Mouse (Mus musculus) small intestine, adult 2 months (tissue): Measurements from ENCODE around the gene Prkcg. TPM values are rescaled to one million over a fixed set of nuclear protein-coding genes. Genes with fewer than 3 reads are reported as not detected.

ENCODE experiments used
- H3K27ac ChIP-seq: fragments of 200-500 bp; 2 replicates; pipeline ENCODE4 v1.5.1; 2012; ENCODE audit warnings: low read depth, low read length, control low read depth, inconsistent platforms; ENCODE audit not compliant: insufficient read depth
- H3K27me3 ChIP-seq: fragments of 200-500 bp; 2 replicates; pipeline ENCODE4 v1.6.1; 2012; ENCODE audit warnings: mild to moderate bottlenecking, moderate library complexity, low read length, inconsistent platforms; ENCODE audit not compliant: control insufficient read depth, insufficient read depth
- H3K36me3 ChIP-seq: fragments of 200-500 bp; 2 replicates; pipeline ENCODE4 v1.6.1; 2012; ENCODE audit warnings: mild to moderate bottlenecking, low read length, control low read depth, inconsistent platforms; ENCODE audit not compliant: control insufficient read depth, insufficient read depth
- H3K4me1 ChIP-seq: fragments of 200-500 bp; 2 replicates; pipeline ENCODE4 v1.6.1; 2012; ENCODE audit warnings: low read length, inconsistent platforms, mixed read lengths; ENCODE audit not compliant: control insufficient read depth, insufficient read depth, insufficient read length
- H3K4me3 ChIP-seq: fragments of 200-500 bp; 2 replicates; pipeline ENCODE4 v1.5.1; 2012; ENCODE audit warnings: low read depth, mild to moderate bottlenecking, control low read depth, inconsistent platforms, low read length, moderate library complexity
- CTCF ChIP-seq: fragments of 200-500 bp; IDR thresholded peaks from 2 replicates; pipeline ENCODE4 v1.5.1; 2012; ENCODE audit warnings: low read depth, mild to moderate bottlenecking, control low read depth, inconsistent platforms, low read length, moderate library complexity, mixed read lengths; ENCODE audit not compliant: insufficient replicate concordance, insufficient read length; ENCODE audit errors: extremely low read depth
- POLR2A ChIP-seq: fragments of 200-500 bp; IDR thresholded peaks from 2 replicates; pipeline ENCODE4 v1.6.1; 2012; ENCODE audit warnings: low read depth, mild to moderate bottlenecking, control low read depth, inconsistent platforms, low read length, moderate library complexity
- WGBS: fragments of 180-500 bp; shearing (Covaris S2); methylation state at CpG from one replicate; pipeline ENCODE4 v1.1.7; 2018; 5-methylcytosine and 5-hydroxymethylcytosine counted together
- polyA plus RNA-seq: library from polyadenylated mRNA; depleted of rRNA; stranded (reverse); fragments of >200 nt; gene quantifications from 2 replicates; pipeline ENCODE4 v1.2.3, GENCODE M21; 2012; rRNA removed

The Prkcg gene
- 0.60 and 1.0 TPM in 2 replicates for polyA plus RNA-seq

DNA sequence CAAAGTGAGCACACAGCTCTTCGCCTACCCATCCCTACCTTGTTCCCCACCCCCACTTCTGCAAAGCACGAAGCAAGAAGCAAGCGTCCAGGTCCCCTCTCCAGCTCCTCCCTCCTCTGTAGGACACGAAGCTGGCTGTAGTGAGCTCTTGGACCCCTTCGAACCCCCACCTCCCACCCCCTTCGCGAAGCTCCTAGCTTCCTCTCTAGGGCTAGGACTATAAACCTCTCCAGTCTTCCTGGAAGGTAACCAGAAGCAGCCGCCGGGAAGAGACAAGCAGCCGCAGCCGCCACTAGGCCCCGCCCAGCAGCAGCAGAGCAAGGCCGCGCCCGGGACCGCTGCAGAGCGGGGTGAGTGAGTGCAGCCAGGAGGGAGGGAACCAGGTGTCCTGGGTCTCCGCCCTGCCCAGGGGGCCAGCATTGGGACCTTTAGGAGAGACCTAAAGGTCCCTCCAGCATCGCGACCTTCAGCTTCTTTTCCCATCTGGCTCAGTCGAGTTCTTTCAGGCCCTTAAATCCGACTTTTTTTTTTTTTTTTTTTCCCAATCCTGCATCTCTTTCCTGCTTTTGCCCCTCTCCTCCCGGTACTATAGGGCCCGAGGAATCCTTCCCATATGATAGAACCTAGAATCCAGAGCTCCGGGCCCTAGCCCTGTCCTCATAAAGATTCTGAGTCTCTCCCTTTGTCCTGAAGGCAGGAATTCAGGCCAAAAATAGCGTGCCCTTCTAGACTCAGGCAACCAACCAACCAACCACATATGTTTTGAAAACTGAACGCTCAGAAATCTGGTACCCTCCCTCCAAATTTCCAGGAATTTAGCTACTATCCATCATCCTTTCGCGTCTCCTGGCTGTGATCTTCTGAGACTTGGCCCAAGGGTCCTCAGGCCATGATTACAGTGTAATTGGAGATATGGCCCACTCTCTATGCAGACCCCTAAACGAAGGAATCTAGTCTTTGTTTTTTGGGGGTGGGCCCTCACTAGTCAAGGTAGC lies at the start of gene Prkcg, which contains the start of gene Myadm:
TSS of gene Prkcg (plus strand) at position 204 of the 995 bp plus-strand sequence.
TSS of gene Myadm (plus strand) at position 105 of the 995 bp plus-strand sequence.
- TF ChIP-seq POLR2A: no peak
- no peak for TF ChIP-seq CTCF
- no peaks in the 10 kb centered on the region for H3K36me3 ChIP-seq
- peak within 1 kb of the TSS; percentile 58 for H3K4me3 ChIP-seq
- peaks cover 23% of the 10 kb centered on the region for H3K4me1 ChIP-seq
- 4% methylated on average over 30 of the region's 30 CpGs for WGBS
- peak within 1 kb of the TSS; percentile 67 for H3K27ac ChIP-seq
- H3K27me3 ChIP-seq: no peaks in the 10 kb centered on the region

DNA sequence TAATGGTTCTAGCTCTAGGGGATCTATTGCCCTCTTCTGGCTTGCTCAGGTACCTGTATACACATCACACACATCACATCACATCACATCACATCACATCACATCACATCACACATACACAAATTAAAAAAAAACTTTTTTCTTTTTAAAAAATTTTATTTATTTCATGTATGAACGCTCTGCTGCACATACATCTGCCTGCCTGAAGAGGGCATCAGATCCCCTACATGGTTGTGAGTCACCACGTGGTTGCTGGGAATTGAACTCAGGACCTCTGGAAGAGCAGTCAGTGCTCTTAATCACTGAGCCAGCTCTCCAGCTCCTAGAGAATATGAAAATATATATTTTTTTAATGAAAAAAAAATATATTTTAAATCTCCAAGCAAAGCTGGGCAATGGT lies 49.8 kb upstream of the Prkcg start:
- Histone ChIP-seq H3K4me1 (no peaks in the 10 kb centered on the region), H3K36me3 (no peaks in the 10 kb centered on the region), H3K27ac (no peak overlapping the region), H3K27me3 (no peaks in the 10 kb centered on the region), H3K4me3 (no peak overlapping the region)
- TF ChIP-seq POLR2A: no peak
- TF ChIP-seq CTCF: no peak
- WGBS: 83% methylated on average over 2 of the region's 2 CpGs

DNA sequence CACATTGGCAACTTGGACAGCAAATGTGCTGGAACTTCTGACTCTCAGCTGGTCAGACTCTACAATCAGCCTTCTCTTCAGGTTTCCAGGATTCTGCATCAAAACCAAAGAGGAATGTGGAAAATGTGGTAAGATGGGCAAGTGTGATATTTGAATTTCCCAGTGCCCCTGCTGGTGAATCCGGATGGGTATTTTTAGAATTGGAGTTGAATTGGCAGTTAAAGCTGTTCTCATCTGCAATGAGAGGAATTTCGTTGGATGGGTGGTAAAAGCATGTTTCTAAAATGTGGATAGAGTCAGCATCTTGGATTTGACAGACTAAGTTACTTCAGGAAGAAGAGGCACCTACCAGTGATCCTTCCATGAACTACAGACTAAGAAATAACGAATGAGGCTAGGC lies 28.3 kb upstream of the Prkcg start:
- 73% methylated on average over 3 of the region's 3 CpGs for whole genome bisulfite sequencing
- H3K4me1 ChIP-seq: no peaks in the 10 kb centered on the region
- H3K27me3 ChIP-seq: no peaks in the 10 kb centered on the region
- no peak overlapping the region for H3K4me3 ChIP-seq
- no peaks in the 10 kb centered on the region for H3K36me3 ChIP-seq
- no peak overlapping the region for H3K27ac ChIP-seq
- no peak for TF ChIP-seq CTCF
- no peak for TF ChIP-seq POLR2A

DNA sequence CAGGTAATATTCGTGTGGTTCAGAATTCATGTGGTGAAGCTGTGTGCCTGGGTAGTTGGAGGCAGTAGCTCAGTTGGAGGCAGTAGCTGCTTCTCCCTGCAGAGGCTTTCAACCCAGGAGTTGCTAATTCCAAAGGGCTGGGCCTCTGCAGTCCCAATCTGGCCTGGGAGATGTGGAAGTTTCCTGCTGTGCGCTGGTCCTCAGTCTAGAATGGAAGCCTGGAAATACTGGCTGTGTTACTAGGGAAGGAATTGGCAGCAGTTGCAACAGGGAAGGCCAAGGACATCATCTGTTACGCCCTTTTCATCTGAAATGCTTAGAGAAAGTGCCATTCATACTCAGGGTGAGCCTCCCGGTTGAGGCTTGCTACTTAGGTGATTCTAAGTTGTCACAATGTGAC lies 27.5 kb upstream of the Prkcg start:
- no peaks in the 10 kb centered on the region for H3K36me3 ChIP-seq
- H3K27ac ChIP-seq: no peak overlapping the region
- no peaks in the 10 kb centered on the region for H3K4me1 ChIP-seq
- H3K4me3 ChIP-seq: no peak overlapping the region
- WGBS: 64% methylated on average over 4 of the region's 4 CpGs
- TF ChIP-seq POLR2A (no peak), CTCF (no peak)
- no peaks in the 10 kb centered on the region for H3K27me3 ChIP-seq

DNA sequence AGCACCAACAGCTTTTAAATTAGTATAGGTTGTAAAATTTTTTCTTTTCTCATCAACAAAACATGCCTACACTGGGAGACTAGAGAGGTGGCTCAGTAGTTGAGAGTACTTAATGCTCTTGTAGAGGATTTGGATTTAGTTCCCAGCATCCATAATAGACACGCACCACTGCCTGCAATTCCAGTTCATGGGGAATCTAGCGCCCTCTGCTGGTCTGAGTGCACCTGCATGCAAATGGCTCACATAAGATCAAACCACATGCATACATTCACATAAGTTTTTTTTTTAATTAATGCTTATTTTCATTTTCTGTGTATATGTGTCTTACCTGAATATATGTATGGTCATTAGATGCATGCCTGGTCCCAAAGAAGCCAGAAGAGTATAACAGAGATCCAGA lies 26.2 kb upstream of the Prkcg start:
- Histone ChIP-seq H3K4me1 (0 out of 2 replicates have a peak, but pooled peaks cover 1% of the 10 kb centered on the region), H3K36me3 (no peaks in the 10 kb centered on the region), H3K4me3 (no peak overlapping the region), H3K27me3 (no peaks in the 10 kb centered on the region), H3K27ac (no peak overlapping the region)
- 21% methylated on average over 2 of the region's 2 CpGs for WGBS
- no peak for TF ChIP-seq POLR2A
- TF ChIP-seq CTCF: peak; percentile 64; the same call in 1 of the 2 replicates

DNA sequence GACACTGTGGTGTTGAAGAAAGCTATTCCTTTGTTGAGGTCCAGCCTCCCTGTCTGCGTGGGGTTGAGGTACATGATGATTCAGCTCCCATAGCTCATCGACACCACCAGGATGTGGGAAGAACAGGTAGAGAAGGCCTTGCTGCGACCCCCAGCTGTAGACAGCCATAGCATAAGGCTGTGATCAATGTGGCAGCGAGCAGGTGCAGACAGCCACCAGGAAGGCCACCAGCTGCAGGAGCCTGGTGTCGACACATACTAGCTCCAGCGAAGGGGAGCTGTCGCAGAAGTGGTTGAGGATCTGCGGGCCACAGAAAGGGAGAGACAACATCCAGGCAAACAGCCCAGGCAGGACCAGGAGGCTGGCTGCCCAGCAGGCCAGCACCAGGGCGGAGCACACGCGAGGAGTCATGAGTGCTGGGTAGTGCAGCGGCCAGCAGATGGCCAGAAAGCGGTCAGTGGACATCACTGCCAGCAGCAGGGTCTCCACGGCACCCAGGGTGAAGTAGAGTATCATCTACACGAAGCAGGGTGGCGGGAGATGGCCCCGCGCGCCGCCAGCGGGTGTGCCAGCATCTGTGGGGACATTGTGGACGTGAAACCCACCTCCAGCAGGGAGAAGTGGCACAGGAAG lies 24.5 kb upstream of the Prkcg start:
- WGBS: 39% methylated on average over 22 of the region's 22 CpGs
- Histone ChIP-seq H3K27me3 (no peaks in the 10 kb centered on the region), H3K4me1 (peaks cover 8% of the 10 kb centered on the region; the same call in 1 of the 2 replicates), H3K36me3 (no peaks in the 10 kb centered on the region), H3K4me3 (peak overlapping the region; percentile 6), H3K27ac (no peak overlapping the region)
- TF ChIP-seq POLR2A (no peak), CTCF (no peak)

DNA sequence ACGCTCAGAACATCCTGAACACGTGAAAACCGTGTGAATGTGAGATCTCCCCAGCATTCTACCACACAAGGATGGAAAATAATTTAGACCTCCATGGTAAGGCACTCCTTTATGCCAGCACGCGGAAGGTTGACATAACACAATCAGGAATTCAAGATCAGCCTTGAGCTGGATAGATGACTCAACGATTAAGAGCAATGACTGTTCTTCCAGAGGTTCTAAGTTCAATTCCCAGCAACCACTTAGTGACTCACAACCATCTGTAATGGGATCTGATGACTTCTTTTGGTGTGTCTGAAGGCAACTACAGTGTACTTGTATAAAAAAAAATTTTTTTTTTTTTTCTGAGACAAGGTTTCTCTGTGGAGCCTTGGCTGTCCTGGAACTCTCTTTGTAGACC lies 23.7 kb upstream of the Prkcg start:
- TF ChIP-seq CTCF (no peak), POLR2A (no peak)
- Histone ChIP-seq H3K4me1 (peaks cover 8% of the 10 kb centered on the region; the same call in 1 of the 2 replicates), H3K36me3 (no peaks in the 10 kb centered on the region), H3K27me3 (no peaks in the 10 kb centered on the region), H3K27ac (no peak overlapping the region), H3K4me3 (peak overlapping the region; percentile 6; the same call in 1 of the 2 replicates)
- WGBS: 45% methylated on average over 6 of the region's 6 CpGs
